Mouse (Mus musculus): Measurements from ENCODE around the gene Tsen54. TPM values are rescaled to one million over a fixed set of nuclear protein-coding genes. Genes with fewer than 3 reads are reported as not detected.

The Tsen54 gene
- total and polyA plus RNA-seq, 2 experiments from 2014 or later = 16.8 to 23.5 TPM

DNA sequence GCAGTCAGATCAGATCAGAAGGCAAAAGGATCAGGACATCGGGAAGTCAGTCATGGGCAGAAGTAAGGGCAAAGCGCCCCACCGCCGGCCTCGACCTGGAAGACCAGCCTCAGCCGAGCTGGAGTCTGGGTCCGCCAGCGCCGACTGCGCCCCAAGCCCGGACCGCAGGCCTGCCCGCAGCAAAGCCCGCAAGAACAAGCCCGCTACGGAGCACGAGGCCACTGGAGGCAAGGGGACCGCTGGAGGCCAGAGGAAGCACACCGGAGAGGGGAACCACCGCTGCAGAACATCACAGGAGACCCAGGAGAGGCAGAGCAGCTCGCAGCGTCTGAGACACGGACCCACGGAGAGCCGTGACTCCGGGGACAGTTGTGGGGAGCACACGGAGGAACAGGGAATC lies 43.8 kb downstream of the Tsen54 start, which contains the start of gene Myo15b:
Gene Myo15b (plus strand): TSS at position 53 of the 400 bp plus-strand sequence.
- DNase-seq = no peak
- peaks cover 6% of the 10 kb centered on the region; the same call in 1 of the 2 replicates for H3K4me1 ChIP-seq (ENCODE audit: insufficient read depth)
- H3K9ac ChIP-seq = no peak within 1 kb of the TSS
- WGBS = 10% methylated on average over 27 of the region's 27 CpGs
- no peak within 1 kb of the TSS for H3K27ac ChIP-seq (ENCODE audit: low read depth, low read length)
- ATAC-seq = no peak
- no peak for TF ChIP-seq CTCF (IDR thresholded peaks at IDR 0.05; ENCODE audit: low read depth)
- H3K4me2 ChIP-seq (ENCODE audit: low read depth) = peak within 1 kb of the TSS; percentile 40
- no peaks in the 10 kb centered on the region for H3K36me3 ChIP-seq (ENCODE audit: insufficient read depth)
- peaks cover 34% of the 10 kb centered on the region for H3K27me3 ChIP-seq (ENCODE audit: insufficient read depth, low read length)
- peak within 1 kb of the TSS; percentile 30 for H3K4me3 ChIP-seq (ENCODE audit: low read depth, low read length)
- no peaks in the 10 kb centered on the region for H3K9me3 ChIP-seq (ENCODE audit: low read length)

DNA sequence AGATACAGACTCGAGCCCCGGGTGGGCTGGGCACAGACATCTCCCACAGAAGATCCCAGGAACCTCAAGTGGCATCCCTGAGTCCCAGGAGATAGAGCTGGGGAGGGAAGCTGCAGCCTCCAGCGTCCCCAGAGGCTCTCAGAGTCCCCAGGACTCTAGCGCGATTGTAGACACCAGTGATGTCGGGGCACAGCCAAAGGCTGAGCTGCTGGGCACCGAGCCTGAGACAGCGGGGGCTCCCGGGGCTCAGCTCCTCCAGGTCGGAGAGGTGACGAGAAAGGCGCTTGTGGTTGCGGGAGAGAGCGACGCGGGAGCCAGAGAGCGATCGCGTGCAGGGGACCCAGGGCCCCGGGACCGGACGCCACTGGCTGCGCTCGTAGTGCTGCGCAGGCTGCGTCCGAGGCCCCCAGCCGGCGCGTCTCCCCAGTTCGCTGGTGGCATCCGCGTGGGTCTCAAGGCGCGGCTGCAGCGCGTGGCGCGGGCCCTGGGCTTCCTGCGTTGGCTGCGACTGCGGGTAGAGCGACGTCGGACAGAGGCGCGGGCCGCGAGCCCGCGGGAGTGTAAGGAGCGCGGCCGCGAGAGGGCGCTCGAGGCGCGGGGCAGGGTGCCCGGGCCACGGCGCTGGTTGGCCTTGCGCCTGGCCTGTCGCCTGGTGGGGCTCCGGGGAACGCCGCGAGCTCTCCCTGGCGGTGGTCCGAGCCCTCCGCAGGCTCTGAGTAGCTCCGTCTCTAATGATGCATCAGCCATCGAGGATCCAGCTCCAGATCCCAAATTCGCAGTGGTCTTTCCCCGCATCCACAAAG lies 44.8 kb downstream of the Tsen54 start:
- Histone ChIP-seq H3K4me3 (ENCODE audit: low read depth, low read length) (peak overlapping the region; percentile 30), H3K4me2 (ENCODE audit: low read depth) (peak overlapping the region; percentile 40), H3K4me1 (ENCODE audit: insufficient read depth) (peaks cover 6% of the 10 kb centered on the region; the same call in 1 of the 2 replicates), H3K36me3 (ENCODE audit: insufficient read depth) (no peaks in the 10 kb centered on the region), H3K27ac (ENCODE audit: low read depth, low read length) (no peak overlapping the region), H3K9me3 (ENCODE audit: low read length) (no peaks in the 10 kb centered on the region), H3K9ac (0 out of 2 replicates have a peak overlapping the region, but pooled peaks have one; percentile 7), H3K27me3 (ENCODE audit: insufficient read depth, low read length) (peaks cover 34% of the 10 kb centered on the region)
- peak; percentile 92 for ATAC-seq
- 6% methylated on average over 73 of the region's 75 CpGs for WGBS
- TF ChIP-seq CTCF (IDR thresholded peaks at IDR 0.05; ENCODE audit: low read depth) = peak; percentile 70
- DNase-seq = peak; percentile 82

DNA sequence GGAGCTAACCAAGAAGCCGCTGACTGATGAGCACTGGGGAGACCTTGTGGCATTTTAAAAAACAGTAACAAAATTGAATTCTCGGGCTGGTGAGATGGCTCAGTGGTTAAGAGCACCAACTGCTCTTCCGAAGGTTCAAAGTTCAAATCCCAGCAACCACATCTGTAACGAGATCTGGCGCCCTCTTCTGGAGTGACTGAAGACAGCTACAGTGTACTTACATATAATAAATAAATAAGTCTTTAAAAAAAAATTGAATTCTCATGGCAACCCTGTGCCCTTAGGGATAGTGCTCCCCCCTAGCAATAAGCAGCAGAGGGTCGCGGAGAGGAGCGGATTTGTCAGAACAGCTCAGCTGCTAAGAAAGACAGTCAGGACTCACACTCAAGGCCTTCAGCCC lies 49.4 kb downstream of the Tsen54 start:
- no peaks in the 10 kb centered on the region for H3K36me3 ChIP-seq (ENCODE audit: insufficient read depth)
- peaks cover 6% of the 10 kb centered on the region; the same call in 1 of the 2 replicates for H3K4me1 ChIP-seq (ENCODE audit: insufficient read depth)
- WGBS = 89% methylated on average over 8 of the region's 8 CpGs
- H3K27ac ChIP-seq (ENCODE audit: low read depth, low read length) = no peak overlapping the region
- no peak overlapping the region for H3K4me3 ChIP-seq (ENCODE audit: low read depth, low read length)
- no peak for ATAC-seq
- H3K4me2 ChIP-seq (ENCODE audit: low read depth) = no peak overlapping the region
- no peak for DNase-seq
- peaks cover 20% of the 10 kb centered on the region for H3K27me3 ChIP-seq (ENCODE audit: insufficient read depth, low read length)
- H3K9me3 ChIP-seq (ENCODE audit: low read length) = no peaks in the 10 kb centered on the region
- no peak for TF ChIP-seq CTCF (IDR thresholded peaks at IDR 0.05; ENCODE audit: low read depth)
- no peak overlapping the region for H3K9ac ChIP-seq

DNA sequence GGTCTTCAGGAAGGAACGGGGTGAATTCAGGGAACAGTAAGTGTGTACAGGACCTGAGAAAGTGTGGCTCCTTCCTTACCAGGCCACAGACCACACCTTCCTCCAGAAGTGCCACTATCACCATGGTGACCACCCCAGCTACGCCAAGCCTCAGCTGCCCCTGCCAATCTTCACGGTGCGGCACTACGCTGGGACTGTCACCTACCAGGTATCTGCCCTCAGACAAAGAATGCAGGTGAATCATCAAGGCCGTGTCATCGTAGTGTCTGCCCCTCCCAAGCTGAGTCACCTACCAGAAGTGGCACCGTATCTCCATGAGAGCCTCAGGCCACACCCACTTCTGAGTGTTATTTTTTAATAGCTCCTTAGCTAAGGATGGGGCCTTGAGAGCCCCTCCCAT lies 54.9 kb downstream of the Tsen54 start:
- Histone ChIP-seq H3K9me3 (ENCODE audit: low read length) (no peaks in the 10 kb centered on the region), H3K36me3 (ENCODE audit: insufficient read depth) (no peaks in the 10 kb centered on the region), H3K4me2 (ENCODE audit: low read depth) (no peak overlapping the region), H3K4me3 (ENCODE audit: low read depth, low read length) (no peak overlapping the region), H3K9ac (no peak overlapping the region), H3K27ac (ENCODE audit: low read depth, low read length) (no peak overlapping the region), H3K4me1 (ENCODE audit: insufficient read depth) (no peaks in the 10 kb centered on the region), H3K27me3 (ENCODE audit: insufficient read depth, low read length) (no peaks in the 10 kb centered on the region; the same call in 1 of the 2 replicates)
- ATAC-seq (no peak), DNase-seq (no peak)
- TF ChIP-seq CTCF (IDR thresholded peaks at IDR 0.05; ENCODE audit: low read depth) = no peak
- 86% methylated on average over 8 of the region's 8 CpGs for WGBS

DNA sequence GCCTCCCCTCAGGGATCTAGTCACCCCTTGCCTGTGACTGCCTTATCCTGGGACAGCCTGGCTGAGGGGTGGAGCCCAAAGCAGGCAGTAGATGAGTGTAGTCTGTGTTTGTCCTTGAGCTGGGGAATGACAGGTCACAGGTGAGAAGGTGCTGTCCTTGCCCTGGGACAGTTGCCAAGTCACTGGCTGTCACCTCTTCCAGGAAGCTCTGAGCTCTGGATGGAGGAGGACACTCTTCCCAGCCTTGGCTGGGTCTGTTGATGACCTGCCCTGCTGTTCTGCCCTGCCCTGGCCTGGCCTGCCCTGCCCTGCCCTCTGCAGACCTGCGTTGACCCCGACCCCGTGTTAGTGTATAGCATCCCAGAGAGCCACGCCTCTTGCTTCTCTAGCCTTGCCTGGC lies 57.9 kb downstream of the Tsen54 start:
- Histone ChIP-seq H3K4me1 (ENCODE audit: insufficient read depth) (no peaks in the 10 kb centered on the region), H3K27ac (ENCODE audit: low read depth, low read length) (no peak overlapping the region), H3K36me3 (ENCODE audit: insufficient read depth) (no peaks in the 10 kb centered on the region), H3K4me2 (ENCODE audit: low read depth) (no peak overlapping the region), H3K27me3 (ENCODE audit: insufficient read depth, low read length) (no peaks in the 10 kb centered on the region; the same call in 1 of the 2 replicates), H3K4me3 (ENCODE audit: low read depth, low read length) (no peak overlapping the region), H3K9ac (no peak overlapping the region), H3K9me3 (ENCODE audit: low read length) (no peaks in the 10 kb centered on the region)
- WGBS = 61% methylated on average over 4 of the region's 4 CpGs
- DNase-seq (no peak), ATAC-seq (no peak)
- TF ChIP-seq CTCF (IDR thresholded peaks at IDR 0.05; ENCODE audit: low read depth) = no peak

Small RNA genes within 50 kb of the gene (microRNA-seq; reads per million reads assigned to microRNA genes)
- gene Mir5621 = 0.49 to 0.77 reads per million in 2 experiments

Other genes starting within 250 kb of the Tsen54 start
- 34.6 and 46.3 TPM in 2 replicates for gene Mrps7, start 210.8 kb upstream of the Tsen54 start, total RNA-seq (2014; rRNA removed)
- gene Mrps7, start 210.8 kb upstream of the Tsen54 start, polyA plus RNA-seq (2015; fragmentation: Nextera tagmentation; extraction: Ambion mirVana) = 74.1 and 78.1 TPM in 2 replicates
- gene Gga3, start 210.7 kb upstream of the Tsen54 start, total RNA-seq (2014; rRNA removed) = 34.0 and 34.5 TPM in 2 replicates
- 15.2 and 18.5 TPM in 2 replicates for gene Gga3, start 210.7 kb upstream of the Tsen54 start, polyA plus RNA-seq (2015; fragmentation: Nextera tagmentation; extraction: Ambion mirVana)
- gene Mif4gd, start 201.8 kb upstream of the Tsen54 start, total RNA-seq (2014; rRNA removed) = 12.2 and 16.9 TPM in 2 replicates
- 14.4 and 19.4 TPM in 2 replicates for gene Mif4gd, start 201.8 kb upstream of the Tsen54 start, polyA plus RNA-seq (2015; fragmentation: Nextera tagmentation; extraction: Ambion mirVana)
- 34.3 and 38.7 TPM in 2 replicates for gene Slc25a19, start 186.4 kb upstream of the Tsen54 start, total RNA-seq (2014; rRNA removed)
- gene Slc25a19, start 186.4 kb upstream of the Tsen54 start, polyA plus RNA-seq (2015; fragmentation: Nextera tagmentation; extraction: Ambion mirVana) = 51.1 and 51.7 TPM in 2 replicates
- 88.2 and 91.9 TPM in 2 replicates for gene Grb2, start 106.1 kb upstream of the Tsen54 start, total RNA-seq (2014; rRNA removed)
- 153 and 162 TPM in 2 replicates for gene Grb2, start 106.1 kb upstream of the Tsen54 start, polyA plus RNA-seq (2015; fragmentation: Nextera tagmentation; extraction: Ambion mirVana)
- 16.7 and 19.3 TPM in 2 replicates for gene Tmem94, start 49.3 kb upstream of the Tsen54 start, total RNA-seq (2014; rRNA removed)
- 12.1 and 14.9 TPM in 2 replicates for gene Tmem94, start 49.3 kb upstream of the Tsen54 start, polyA plus RNA-seq (2015; fragmentation: Nextera tagmentation; extraction: Ambion mirVana)
- 14.5 and 14.7 TPM in 2 replicates for gene Caskin2, start 1.1 kb upstream of the Tsen54 start, total RNA-seq (2014; rRNA removed)
- 4.5 and 6.1 TPM in 2 replicates for gene Caskin2, start 1.1 kb upstream of the Tsen54 start, polyA plus RNA-seq (2015; fragmentation: Nextera tagmentation; extraction: Ambion mirVana)
- gene Llgl2, start 9.3 kb downstream of the Tsen54 start, total RNA-seq (2014; rRNA removed) = 2.7 and 4.0 TPM in 2 replicates
- gene Llgl2, start 9.3 kb downstream of the Tsen54 start, polyA plus RNA-seq (2015; fragmentation: Nextera tagmentation; extraction: Ambion mirVana) = 0.72 and 1.1 TPM in 2 replicates
- gene Myo15b, start 43.7 kb downstream of the Tsen54 start, total RNA-seq (2014; rRNA removed) = not detected in 2 replicates
- 0.01 TPM in 1 of 2 replicates, not detected in the other for gene Myo15b, start 43.7 kb downstream of the Tsen54 start, polyA plus RNA-seq (2015; fragmentation: Nextera tagmentation; extraction: Ambion mirVana)
- 0.95 and 1.0 TPM in 2 replicates for gene Smim5, start 85.2 kb downstream of the Tsen54 start, total RNA-seq (2014; rRNA removed)
- gene Smim5, start 85.2 kb downstream of the Tsen54 start, polyA plus RNA-seq (2015; fragmentation: Nextera tagmentation; extraction: Ambion mirVana) = 2.4 and 2.5 TPM in 2 replicates
- not detected in 2 replicates for gene Smim6, start 97.3 kb downstream of the Tsen54 start, total RNA-seq (2014; rRNA removed)
- gene Smim6, start 97.3 kb downstream of the Tsen54 start, polyA plus RNA-seq (2015; fragmentation: Nextera tagmentation; extraction: Ambion mirVana) = 0.27 TPM in 1 of 2 replicates, not detected in the other
- 60.4 and 70.9 TPM in 2 replicates for gene Sap30bp, start 118.6 kb downstream of the Tsen54 start, total RNA-seq (2014; rRNA removed)
- gene Sap30bp, start 118.6 kb downstream of the Tsen54 start, polyA plus RNA-seq (2015; fragmentation: Nextera tagmentation; extraction: Ambion mirVana) = 49.5 and 59.4 TPM in 2 replicates
- gene Recql5, start 118.8 kb downstream of the Tsen54 start, total RNA-seq (2014; rRNA removed) = 14.5 and 18.9 TPM in 2 replicates
- 6.9 and 8.4 TPM in 2 replicates for gene Recql5, start 118.8 kb downstream of the Tsen54 start, polyA plus RNA-seq (2015; fragmentation: Nextera tagmentation; extraction: Ambion mirVana)
- 0.46 and 1.1 TPM in 2 replicates for gene Itgb4, start 160.0 kb downstream of the Tsen54 start, total RNA-seq (2014; rRNA removed)
- 0.93 and 1.3 TPM in 2 replicates for gene Itgb4, start 160.0 kb downstream of the Tsen54 start, polyA plus RNA-seq (2015; fragmentation: Nextera tagmentation; extraction: Ambion mirVana)
- gene Galk1, start 198.0 kb downstream of the Tsen54 start, total RNA-seq (2014; rRNA removed) = 42.6 and 52.2 TPM in 2 replicates
- gene Galk1, start 198.0 kb downstream of the Tsen54 start, polyA plus RNA-seq (2015; fragmentation: Nextera tagmentation; extraction: Ambion mirVana) = 61.1 and 66.4 TPM in 2 replicates
- gene H3f3b, start 213.2 kb downstream of the Tsen54 start, total RNA-seq (2014; rRNA removed) = 730 and 936 TPM in 2 replicates
- gene H3f3b, start 213.2 kb downstream of the Tsen54 start, polyA plus RNA-seq (2015; fragmentation: Nextera tagmentation; extraction: Ambion mirVana) = 2,422 and 2,718 TPM in 2 replicates
- gene Unk, start 215.6 kb downstream of the Tsen54 start, total RNA-seq (2014; rRNA removed) = 38.9 and 43.8 TPM in 2 replicates
- 18.7 and 22.5 TPM in 2 replicates for gene Unk, start 215.6 kb downstream of the Tsen54 start, polyA plus RNA-seq (2015; fragmentation: Nextera tagmentation; extraction: Ambion mirVana)

Measured in forebrain, postnatal 0 days (tissue).